Mouse (Mus musculus) liver, adult (tissue): Measurements from ENCODE around the gene Fbxw11.

Experiments used
- GATA4 ChIP-seq: IDR thresholded peaks from 2 replicates; pipeline ENCODE4 v1.6.1; 2014; ENCODE audit warnings: mild to moderate bottlenecking, low read length; ENCODE audit not compliant: insufficient replicate concordance

Gene Fbxw11

GRCm38 (mm10) chr11:32642249-32642876 lies at the start of gene Fbxw11:
Fbxw11 (plus strand) TSS chr11:32642724.
- TF ChIP-seq GATA4: no peak; the same call in 1 of the 2 replicates

GRCm38 (mm10) chr11:32593081-32593480 lies 49.4 kb upstream of the Fbxw11 start:
- TF ChIP-seq GATA4: no peak

- TF ChIP-seq GATA4: no peak
Measured at GRCm38 (mm10) chr11:32594122-32594521, 48.4 kb upstream of the Fbxw11 start.

- TF ChIP-seq GATA4: no peak
Measured at GRCm38 (mm10) chr11:32600371-32600770, 42.2 kb upstream of the Fbxw11 start.

- TF ChIP-seq GATA4: no peak
Measured at GRCm38 (mm10) chr11:32601528-32602323, 40.8 kb upstream of the Fbxw11 start.

GRCm38 (mm10) chr11:32604663-32605062 lies 37.9 kb upstream of the Fbxw11 start:
- TF ChIP-seq GATA4: no peak

GRCm38 (mm10) chr11:32605131-32605860 lies 37.2 kb upstream of the Fbxw11 start:
- TF ChIP-seq GATA4: no peak

GRCm38 (mm10) chr11:32605907-32606306 lies 36.6 kb upstream of the Fbxw11 start:
- no peak for TF ChIP-seq GATA4

- TF ChIP-seq GATA4: no peak
Measured at GRCm38 (mm10) chr11:32607319-32607718, 35.2 kb upstream of the Fbxw11 start.

GRCm38 (mm10) chr11:32610616-32611015 lies 31.9 kb upstream of the Fbxw11 start:
- TF ChIP-seq GATA4: no peak

- no peak for TF ChIP-seq GATA4
Measured at GRCm38 (mm10) chr11:32612304-32612703, 30.2 kb upstream of the Fbxw11 start.

- no peak for TF ChIP-seq GATA4
Measured at GRCm38 (mm10) chr11:32614463-32614862, 28.1 kb upstream of the Fbxw11 start.

GRCm38 (mm10) chr11:32615561-32615960 lies 27.0 kb upstream of the Fbxw11 start:
- no peak for TF ChIP-seq GATA4

GRCm38 (mm10) chr11:32616091-32616490 lies 26.4 kb upstream of the Fbxw11 start:
- no peak for TF ChIP-seq GATA4

- TF ChIP-seq GATA4: no peak
Measured at GRCm38 (mm10) chr11:32618036-32618435, 24.5 kb upstream of the Fbxw11 start.
